Mouse (Mus musculus) midbrain, embryonic 16.5 days (tissue): ENCODE results near the gene St6galnac3. TPM values are rescaled to one million over a fixed set of nuclear protein-coding genes. Genes with fewer than 3 reads are reported as not detected.

Source experiments
- ATAC-seq: fragments of 200-750 bp; cut with Nextera tagmentation; 2 replicates; pipeline ENCODE4 v1.8.0; 2017; ENCODE audit warnings: moderate TSS enrichment
- H3K27ac ChIP-seq: fragments of 300-500 bp; sonication (generic); 2 replicates; pipeline ENCODE4 v1.5.1; 2014; ENCODE audit warnings: mild to moderate bottlenecking, low read length, mixed read lengths
- H3K27me3 ChIP-seq: fragments of 300-500 bp; sonication (generic); 2 replicates; pipeline ENCODE4 v1.6.1; 2014; ENCODE audit warnings: low read depth, low read length, mixed read lengths; ENCODE audit not compliant: control insufficient read depth, insufficient read depth
- H3K36me3 ChIP-seq: fragments of 300-500 bp; sonication (generic); 2 replicates; pipeline ENCODE4 v1.6.1; 2014; ENCODE audit warnings: mild to moderate bottlenecking, low read length, moderate library complexity, mixed read lengths; ENCODE audit not compliant: control insufficient read depth, insufficient read depth
- H3K4me1 ChIP-seq: fragments of 300-500 bp; sonication (generic); 2 replicates; pipeline ENCODE4 v1.6.1; 2014; ENCODE audit warnings: mild to moderate bottlenecking, low read length, mixed read lengths; ENCODE audit not compliant: control insufficient read depth, insufficient read depth
- H3K4me2 ChIP-seq: fragments of 300-500 bp; sonication (generic); 2 replicates; pipeline ENCODE4 v1.6.1; 2014; ENCODE audit warnings: mild to moderate bottlenecking, low read length, mixed read lengths
- H3K4me3 ChIP-seq: fragments of 300-500 bp; sonication (generic); 2 replicates; pipeline ENCODE4 v1.5.1; 2014; ENCODE audit warnings: low read depth, mild to moderate bottlenecking, low read length, moderate library complexity, mixed read lengths
- H3K9ac ChIP-seq: fragments of 300-500 bp; sonication (generic); 2 replicates; pipeline ENCODE4 v1.6.1; 2014; ENCODE audit warnings: low read depth, low read length, mixed read lengths
- H3K9me3 ChIP-seq: fragments of 300-500 bp; sonication (generic); replicated peaks from 2 replicates; pipeline ENCODE4 v1.6.1; 2014; ENCODE audit warnings: mild to moderate bottlenecking, low read length, mixed read lengths; ENCODE audit not compliant: control insufficient read depth, poor library complexity, severe bottlenecking
- whole genome bisulfite sequencing: fragments of 180-500 bp; shearing (Covaris S2); extraction: QIAGEN DNeasy Blood & Tissue Kit; methylation state at CpG from one replicate; pipeline ENCODE4 v1.1.7; 2014; 5-methylcytosine and 5-hydroxymethylcytosine counted together
- polyA plus RNA-seq: library from polyadenylated mRNA; unstranded; fragments of >200 nt; fragmentation: Nextera tagmentation; extraction: Ambion mirVana; gene quantifications from 2 replicates; pipeline ENCODE4 v1.2.1, GENCODE M21; 2015

Gene St6galnac3
- polyA plus RNA-seq, 1 experiment from 2014 or later = 19.1 TPM

DNA sequence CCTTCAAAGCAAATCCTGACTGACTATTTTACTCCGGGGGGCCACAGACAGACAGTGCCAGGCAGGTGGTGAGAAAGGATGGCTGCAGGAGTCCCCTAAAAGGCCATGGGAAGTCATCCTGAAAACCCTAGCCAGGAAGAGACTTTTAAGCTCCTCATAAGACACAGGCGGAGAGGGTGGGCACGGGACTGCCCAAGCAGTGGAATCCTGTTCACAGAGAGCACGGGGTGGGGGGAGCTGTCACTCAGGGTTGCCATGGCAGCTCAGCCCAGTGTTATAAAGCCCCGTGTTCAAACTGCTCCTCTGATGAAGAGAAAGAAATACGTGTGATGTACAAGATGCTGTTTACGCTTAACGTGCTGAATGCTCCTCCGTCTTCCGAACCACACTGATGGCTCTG, 375.0 kb downstream of the St6galnac3 start:
- Histone ChIP-seq H3K4me1 (peaks cover 9% of the 10 kb centered on the region), H3K4me3 (no peak overlapping the region), H3K27me3 (no peaks in the 10 kb centered on the region; the same call in 1 of the 2 replicates), H3K9me3 (no peaks in the 10 kb centered on the region), H3K9ac (no peak overlapping the region), H3K36me3 (no peaks in the 10 kb centered on the region), H3K27ac (no peak overlapping the region), H3K4me2 (0 out of 2 replicates have a peak overlapping the region, but pooled peaks have one; percentile 5)
- 36% methylated on average over 10 of the region's 10 CpGs for WGBS
- ATAC-seq = peak; percentile 71

DNA sequence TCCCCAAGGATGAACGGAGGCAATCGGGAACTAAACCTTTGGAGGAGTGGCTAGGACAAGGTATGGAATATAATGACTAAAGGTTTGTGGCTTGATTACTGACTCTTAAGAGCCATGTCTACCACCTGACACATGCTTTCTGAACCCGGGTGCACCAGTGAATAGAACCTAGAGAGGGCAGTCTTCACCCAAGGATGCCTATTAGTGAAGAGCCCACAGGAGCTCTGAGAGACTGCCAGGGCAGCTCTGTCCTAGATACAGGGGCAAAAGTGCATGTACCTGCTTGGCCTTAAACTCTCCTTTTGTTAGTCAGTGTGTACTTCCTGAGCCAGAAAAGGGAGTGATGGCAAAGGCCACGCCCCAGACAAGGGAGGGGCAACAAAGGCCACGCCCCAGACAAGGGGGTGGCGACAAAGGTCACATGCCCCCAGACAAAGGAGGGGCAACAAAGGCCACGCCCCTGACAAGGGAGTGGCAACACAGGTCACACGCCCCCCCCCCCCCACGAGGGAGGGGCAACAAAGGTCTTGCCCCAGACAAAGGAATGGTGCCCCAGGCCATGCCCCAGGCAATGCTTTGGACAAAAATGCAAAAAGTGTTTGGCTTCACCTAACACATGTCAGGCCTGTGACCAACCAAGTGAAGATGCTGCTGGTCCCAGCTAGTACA, 376.0 kb downstream of the St6galnac3 start:
- H3K4me1 ChIP-seq = peaks cover 9% of the 10 kb centered on the region
- ATAC-seq = no peak
- no peak overlapping the region for H3K27ac ChIP-seq
- no peak overlapping the region for H3K4me3 ChIP-seq
- no peaks in the 10 kb centered on the region for H3K9me3 ChIP-seq
- no peaks in the 10 kb centered on the region; the same call in 1 of the 2 replicates for H3K27me3 ChIP-seq
- 95% methylated on average over 9 of the region's 9 CpGs for WGBS
- H3K9ac ChIP-seq = no peak overlapping the region
- H3K36me3 ChIP-seq = no peaks in the 10 kb centered on the region
- H3K4me2 ChIP-seq = no peak overlapping the region

DNA sequence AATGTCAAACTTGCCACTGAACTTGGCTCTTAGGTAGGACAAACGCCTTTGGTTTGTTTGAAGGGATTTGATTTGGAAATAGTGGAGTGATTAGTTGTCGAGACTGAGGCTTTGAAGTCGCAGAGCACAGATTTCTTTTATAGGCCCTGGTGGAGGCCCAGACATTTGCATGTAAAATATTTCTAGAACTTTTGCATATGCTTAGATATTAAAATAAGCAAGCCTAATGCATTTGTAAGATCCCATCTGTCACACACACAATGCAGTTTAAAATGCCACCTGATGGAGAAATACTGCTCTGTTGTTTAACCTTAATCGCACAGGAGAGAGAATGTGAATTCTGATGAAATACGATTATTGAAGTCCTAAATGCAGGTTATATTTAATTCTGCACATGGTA, 380.0 kb downstream of the St6galnac3 start:
- Histone ChIP-seq H3K4me2 (no peak overlapping the region), H3K27ac (no peak overlapping the region), H3K9me3 (no peaks in the 10 kb centered on the region), H3K36me3 (no peaks in the 10 kb centered on the region), H3K4me1 (peaks cover 6% of the 10 kb centered on the region; the same call in 1 of the 2 replicates), H3K9ac (no peak overlapping the region), H3K27me3 (no peaks in the 10 kb centered on the region; the same call in 1 of the 2 replicates), H3K4me3 (no peak overlapping the region)
- WGBS = 41% methylated on average over 5 of the region's 5 CpGs
- no peak for ATAC-seq

DNA sequence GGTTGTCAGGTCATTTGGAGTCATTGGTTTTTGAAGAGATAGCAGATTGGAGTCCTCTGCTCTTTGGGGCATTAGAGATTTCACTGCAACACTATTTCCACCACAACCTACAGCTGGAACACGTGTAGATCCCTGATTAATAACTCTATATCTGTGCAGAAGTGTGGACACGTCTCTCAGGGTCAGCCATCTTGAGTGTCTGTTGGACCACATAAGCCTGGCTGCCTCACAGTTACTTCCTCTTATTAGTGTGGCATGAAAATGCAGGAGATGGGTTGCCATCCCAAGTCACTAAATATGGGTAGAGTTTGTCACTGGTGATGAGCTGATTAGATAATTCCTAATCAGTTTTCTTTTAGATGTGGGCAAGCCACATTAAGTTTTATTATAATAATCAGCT, 385.0 kb downstream of the St6galnac3 start:
- H3K4me3 ChIP-seq = no peak overlapping the region
- ATAC-seq = no peak
- 77% methylated on average over 2 of the region's 2 CpGs for WGBS

DNA sequence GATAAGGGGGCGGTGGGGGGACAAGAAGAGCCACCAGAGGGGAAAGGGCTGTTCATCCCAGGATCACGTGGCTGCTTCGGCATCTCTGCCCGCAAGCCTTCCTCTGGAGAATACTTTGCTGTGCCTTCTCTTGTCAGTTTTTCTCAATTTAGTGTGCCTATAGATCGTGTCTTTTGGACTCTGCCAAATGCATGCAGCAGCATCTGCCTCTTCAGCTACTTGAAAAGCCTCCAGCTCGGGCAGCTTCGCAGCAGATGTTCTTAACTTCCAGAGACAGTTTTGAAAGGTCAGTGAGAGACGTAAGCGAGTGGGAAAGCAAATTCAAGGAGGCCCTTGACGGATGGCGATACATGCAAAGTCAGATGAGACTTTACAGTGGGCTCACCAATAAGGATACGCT, 385.9 kb downstream of the St6galnac3 start:
- Histone ChIP-seq H3K36me3 (no peaks in the 10 kb centered on the region), H3K4me2 (no peak overlapping the region), H3K27me3 (no peaks in the 10 kb centered on the region), H3K27ac (no peak overlapping the region), H3K4me3 (no peak overlapping the region), H3K4me1 (no peaks in the 10 kb centered on the region), H3K9me3 (no peaks in the 10 kb centered on the region), H3K9ac (no peak overlapping the region)
- 74% methylated on average over 12 of the region's 12 CpGs for WGBS
- ATAC-seq = no peak

More for the DNA sequence above, 385.0 kb downstream of the St6galnac3 start:
- Histone ChIP-seq H3K4me2 (no peak overlapping the region), H3K4me1 (no peaks in the 10 kb centered on the region; the same call in 1 of the 2 replicates), H3K36me3 (no peaks in the 10 kb centered on the region), H3K27ac (no peak overlapping the region), H3K27me3 (no peaks in the 10 kb centered on the region), H3K9me3 (no peaks in the 10 kb centered on the region), H3K9ac (no peak overlapping the region)

DNA sequence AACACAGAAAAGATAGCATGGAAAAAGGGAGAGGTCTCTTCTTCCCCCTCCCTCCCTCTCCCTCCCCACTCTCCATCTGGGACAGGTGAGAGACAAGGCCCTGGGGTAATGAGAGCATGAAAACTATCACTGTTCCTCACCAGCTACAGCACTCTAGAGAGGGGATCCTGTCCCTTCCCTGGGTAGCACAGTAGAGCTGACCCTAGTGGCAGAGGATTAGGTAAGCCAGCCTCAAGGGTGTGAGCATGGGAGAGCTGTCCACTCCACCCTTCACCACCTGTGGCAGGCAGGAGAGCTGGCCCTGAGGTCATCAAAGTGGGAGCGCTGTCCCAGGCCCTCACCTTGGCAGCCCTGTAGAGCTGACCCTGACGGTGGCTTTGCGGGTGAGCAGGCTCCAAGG, 387.2 kb downstream of the St6galnac3 start:
- no peaks in the 10 kb centered on the region for H3K27me3 ChIP-seq
- H3K4me2 ChIP-seq = no peak overlapping the region
- no peak for ATAC-seq
- H3K36me3 ChIP-seq = no peaks in the 10 kb centered on the region
- H3K4me3 ChIP-seq = no peak overlapping the region
- H3K9ac ChIP-seq = no peak overlapping the region
- 88% methylated on average over 3 of the region's 3 CpGs for WGBS
- H3K9me3 ChIP-seq = no peaks in the 10 kb centered on the region
- no peaks in the 10 kb centered on the region for H3K4me1 ChIP-seq
- H3K27ac ChIP-seq = no peak overlapping the region

DNA sequence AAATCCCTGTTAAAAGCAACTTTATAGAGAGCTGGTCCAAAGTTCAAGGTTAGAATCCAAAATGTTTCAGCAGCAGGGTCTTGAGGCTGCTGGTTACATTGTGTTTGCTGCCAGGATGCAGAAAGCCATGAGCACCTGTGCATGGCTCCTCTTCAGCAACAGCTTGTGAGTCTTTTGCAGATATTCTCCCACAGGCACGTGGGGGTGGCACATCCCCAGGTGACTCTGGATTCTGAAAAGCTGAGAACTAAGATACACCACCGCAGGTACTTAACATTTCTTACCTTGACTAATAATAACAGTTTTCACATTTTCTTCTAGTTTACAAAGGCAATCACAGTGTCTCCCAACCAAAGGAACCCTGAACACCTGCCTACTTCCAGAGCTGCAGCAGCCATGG, 387.8 kb downstream of the St6galnac3 start:
- 92% methylated on average over 2 of the region's 2 CpGs for WGBS
- no peak for ATAC-seq

DNA sequence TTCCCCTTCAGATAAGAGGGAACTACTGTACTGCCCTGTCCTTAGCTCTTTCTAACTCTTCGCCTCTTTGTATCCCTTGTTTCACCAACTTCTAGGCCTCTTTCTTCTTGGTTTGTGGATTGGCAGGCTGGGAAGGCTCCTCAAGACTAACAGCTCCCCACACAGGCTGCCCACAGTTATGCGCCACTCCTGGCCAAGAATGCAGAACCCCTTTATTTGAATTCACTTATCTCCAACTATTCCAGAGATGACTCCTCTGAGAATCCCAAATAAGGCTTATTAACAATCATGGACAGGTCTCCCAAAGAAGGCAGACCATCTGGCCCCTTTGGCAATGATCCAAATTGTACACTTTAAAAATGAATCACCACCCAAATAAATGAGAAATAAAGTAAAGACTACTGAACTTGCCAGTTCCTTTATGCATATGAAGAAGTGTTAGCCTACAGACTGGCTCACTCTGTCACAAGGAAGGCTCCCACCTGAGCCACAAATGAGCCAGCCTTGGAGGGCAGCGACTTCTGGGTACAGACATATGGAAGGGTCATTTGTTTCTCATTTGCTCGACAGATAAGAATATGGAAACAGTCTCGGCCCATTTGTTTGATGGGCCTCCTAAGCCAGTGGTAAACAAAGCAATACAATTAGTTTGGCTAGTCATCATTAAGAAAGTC, 390.7 kb downstream of the St6galnac3 start:
- Histone ChIP-seq H3K4me3 (no peak overlapping the region), H3K36me3 (no peaks in the 10 kb centered on the region), H3K27ac (no peak overlapping the region), H3K9me3 (no peaks in the 10 kb centered on the region), H3K4me1 (no peaks in the 10 kb centered on the region), H3K9ac (no peak overlapping the region), H3K4me2 (no peak overlapping the region), H3K27me3 (no peaks in the 10 kb centered on the region)
- WGBS = 76% methylated on average over 5 of the region's 5 CpGs
- ATAC-seq = no peak

More for the DNA sequence above, 387.8 kb downstream of the St6galnac3 start:
- Histone ChIP-seq H3K9ac (no peak overlapping the region), H3K4me2 (no peak overlapping the region), H3K27ac (no peak overlapping the region), H3K4me3 (no peak overlapping the region), H3K36me3 (no peaks in the 10 kb centered on the region), H3K9me3 (no peaks in the 10 kb centered on the region), H3K27me3 (no peaks in the 10 kb centered on the region), H3K4me1 (no peaks in the 10 kb centered on the region)

DNA sequence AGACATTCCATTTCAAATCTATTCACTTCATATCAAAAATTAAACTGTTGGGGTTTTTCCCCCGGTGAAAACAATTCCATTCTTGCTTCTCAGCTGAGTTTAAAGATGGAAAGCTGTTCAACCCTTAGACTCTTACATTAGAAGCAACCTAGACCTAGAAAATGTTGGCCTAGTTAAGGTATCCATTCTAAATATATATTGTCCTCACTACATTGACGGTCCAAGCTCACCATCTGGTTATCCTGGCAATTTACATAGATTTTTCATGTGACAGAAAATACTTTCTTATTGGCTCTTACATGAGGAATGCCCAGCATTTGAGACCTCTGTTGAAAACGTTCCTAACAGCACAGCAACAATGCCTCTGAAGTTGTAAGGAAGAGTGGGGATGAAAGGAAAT, 400.7 kb downstream of the St6galnac3 start:
- Histone ChIP-seq H3K9me3 (no peaks in the 10 kb centered on the region), H3K27me3 (no peaks in the 10 kb centered on the region), H3K27ac (no peak overlapping the region), H3K4me3 (no peak overlapping the region), H3K4me2 (no peak overlapping the region), H3K36me3 (no peaks in the 10 kb centered on the region), H3K9ac (no peak overlapping the region), H3K4me1 (no peaks in the 10 kb centered on the region)
- WGBS = 77% methylated on average over 3 of the region's 3 CpGs
- ATAC-seq = no peak
